Mouse (Mus musculus): ENCODE data around the gene Gm11444.

The Gm11444 gene

DNA sequence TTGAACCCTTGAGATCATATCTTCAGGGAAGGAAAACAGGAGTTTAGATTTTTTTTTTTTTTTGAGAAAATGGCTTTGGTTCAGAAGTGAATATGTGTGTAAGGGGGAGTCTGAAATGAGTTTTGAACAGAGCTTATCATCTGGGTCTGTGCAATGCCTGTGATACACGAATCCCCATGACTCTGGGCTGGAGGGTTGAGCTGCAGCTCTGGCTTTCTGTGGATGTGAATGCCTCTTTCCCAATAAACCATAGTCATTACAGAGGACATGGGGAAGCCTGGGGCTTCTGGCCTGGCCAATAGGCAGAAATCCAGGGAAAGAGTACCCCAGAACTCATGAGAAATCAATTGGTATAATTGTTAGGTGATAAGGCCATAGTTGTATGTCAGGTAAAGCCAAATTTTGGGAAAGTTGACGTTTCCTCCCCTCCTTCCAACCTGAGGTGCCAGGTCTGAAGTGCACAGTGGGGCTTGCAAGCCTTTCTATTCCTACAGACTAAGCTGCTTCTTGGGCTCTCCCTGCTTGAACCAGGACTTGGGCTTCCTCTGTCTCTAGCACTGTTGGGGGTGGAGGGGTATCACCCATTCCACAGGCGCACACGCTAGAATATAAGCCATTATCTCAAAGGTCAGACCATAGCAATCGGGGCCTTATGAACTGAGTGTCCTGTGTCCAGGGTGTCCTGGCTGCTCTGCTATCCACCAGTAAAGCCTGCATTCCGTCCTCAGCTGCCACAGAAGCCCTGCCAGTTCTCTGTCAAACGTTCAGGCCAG, 10.7 kb downstream of the Gm11444 start:
- in situ Hi-C loops (cut with MboI; ENCODE audit: low pct_unique_long_range_greater_than_20kb in 1 of 2, low sequenced_read_pairs in 2 of 2, unreplicated experiment in 1 of 2): loop anchor here (5.0 to 25.0 kb wide), 5 partner anchors 53 to 1315 kb away; partner anchors contain the start of gene Lhx1 (in 1 of the 2)

DNA sequence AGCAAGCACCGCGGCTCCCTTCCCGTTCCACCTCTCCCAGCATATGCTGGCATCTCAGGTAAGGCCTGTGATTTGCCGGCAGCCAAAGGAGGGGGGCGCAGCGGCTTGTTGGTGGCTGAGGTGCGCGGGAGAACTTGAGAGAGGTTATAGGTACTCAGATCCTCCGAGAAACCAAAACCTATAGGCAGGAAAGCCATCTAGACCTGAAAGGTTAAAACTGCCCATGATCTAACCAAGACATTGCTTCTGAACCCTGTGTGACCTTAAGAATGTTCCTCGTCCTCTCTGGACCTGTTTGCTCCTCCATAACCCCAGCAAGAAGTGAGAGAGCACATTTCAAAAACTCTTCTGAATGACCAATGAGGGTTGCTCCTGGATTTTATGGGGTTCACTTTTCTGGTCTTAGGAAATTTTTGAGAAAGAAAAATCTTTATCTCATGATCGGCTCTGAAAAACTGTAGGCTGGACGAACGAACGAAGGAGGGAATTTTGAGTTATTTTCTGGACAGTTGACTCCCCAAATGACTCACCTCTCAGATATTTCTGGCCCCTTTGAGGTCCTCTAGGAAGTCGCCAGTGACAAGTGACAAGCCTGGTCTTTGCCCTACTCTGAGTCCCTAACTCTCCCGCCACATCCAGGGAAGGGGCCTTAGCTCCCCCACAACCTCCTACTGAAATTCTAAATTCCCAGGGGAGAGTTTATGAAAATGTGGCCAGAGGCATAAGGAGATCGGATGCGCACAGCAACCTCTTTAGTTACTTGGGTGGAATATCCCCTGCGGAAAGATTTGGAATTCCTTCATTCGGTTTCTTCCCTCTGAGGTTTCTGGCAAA, 11.5 kb downstream of the Gm11444 start:
- in situ Hi-C loops (cut with MboI; ENCODE audit: low pct_unique_long_range_greater_than_20kb in 1 of 2, low sequenced_read_pairs in 2 of 2, unreplicated experiment in 1 of 2): loop anchor here (5.0 to 25.0 kb wide), 4 partner anchors 54 to 1314 kb away; partner anchors contain the start of gene Lhx1 (in 1 of the 2)

DNA sequence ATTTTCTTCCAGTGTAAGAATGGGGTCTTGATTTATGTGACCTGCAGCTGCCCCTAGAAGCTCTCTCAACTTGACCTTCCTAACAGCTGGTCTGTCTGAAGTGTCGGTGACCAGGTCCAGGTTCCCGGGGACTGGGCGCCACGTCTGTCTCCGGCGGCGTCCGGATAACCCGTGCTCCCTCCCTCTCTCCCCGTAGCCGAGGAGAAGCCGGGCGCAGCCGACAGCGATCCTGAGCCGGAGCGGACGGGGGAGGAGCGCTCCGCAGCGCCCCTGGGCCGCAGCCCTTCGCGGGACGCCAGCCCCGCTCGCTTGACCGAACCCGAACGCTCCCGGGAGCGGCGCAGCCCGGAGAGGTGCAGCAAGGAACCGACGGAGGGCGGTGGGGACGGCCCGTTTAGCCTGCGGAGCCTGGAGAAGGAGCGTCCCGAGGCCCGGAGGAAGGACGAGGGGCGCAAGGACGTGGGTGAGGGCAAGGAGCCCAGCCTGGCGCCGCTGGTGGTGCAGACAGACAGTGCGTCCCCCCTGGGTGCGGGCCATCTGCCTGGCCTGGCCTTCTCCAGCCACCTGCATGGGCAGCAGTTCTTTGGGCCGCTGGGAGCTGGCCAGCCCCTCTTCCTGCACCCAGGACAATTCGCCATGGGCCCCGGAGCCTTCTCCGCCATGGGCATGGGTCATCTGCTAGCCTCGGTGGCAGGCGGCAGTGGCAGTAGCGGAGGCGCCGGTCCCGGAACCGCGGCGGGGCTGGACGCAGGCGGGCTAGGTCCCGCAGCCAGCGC, 12.3 kb downstream of the Gm11444 start:
- in situ Hi-C loops (cut with MboI; ENCODE audit: low pct_unique_long_range_greater_than_20kb in 1 of 2, low sequenced_read_pairs in 2 of 2, unreplicated experiment in 1 of 2): loop anchor here (5.0 to 25.0 kb wide), 4 partner anchors 54 to 1313 kb away; partner anchors contain the start of gene Lhx1 (in 1 of the 2)

DNA sequence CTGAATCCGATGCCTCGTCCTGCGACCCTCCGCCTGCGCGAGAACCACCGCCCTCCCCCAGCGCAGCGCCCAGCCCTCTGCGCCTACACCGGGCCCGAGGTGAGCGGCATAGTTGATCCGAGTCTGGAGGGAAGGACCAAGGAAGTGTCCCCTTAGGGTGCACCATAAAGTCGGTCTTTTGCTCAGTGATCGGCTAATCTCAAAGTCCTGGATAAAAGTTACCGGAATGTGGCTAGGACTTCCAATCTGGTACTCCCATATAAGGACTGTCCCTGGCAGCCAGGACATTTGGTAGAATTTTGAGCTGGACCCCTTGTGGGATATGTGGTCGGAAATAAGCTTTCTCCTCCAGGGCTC, 12.9 kb downstream of the Gm11444 start:
- in situ Hi-C loops (cut with MboI; ENCODE audit: low pct_unique_long_range_greater_than_20kb in 1 of 2, low sequenced_read_pairs in 2 of 2, unreplicated experiment in 1 of 2): loop anchor here (5.0 to 25.0 kb wide), 4 partner anchors 55 to 1312 kb away; partner anchors contain the start of gene Lhx1 (in 1 of the 2)

DNA sequence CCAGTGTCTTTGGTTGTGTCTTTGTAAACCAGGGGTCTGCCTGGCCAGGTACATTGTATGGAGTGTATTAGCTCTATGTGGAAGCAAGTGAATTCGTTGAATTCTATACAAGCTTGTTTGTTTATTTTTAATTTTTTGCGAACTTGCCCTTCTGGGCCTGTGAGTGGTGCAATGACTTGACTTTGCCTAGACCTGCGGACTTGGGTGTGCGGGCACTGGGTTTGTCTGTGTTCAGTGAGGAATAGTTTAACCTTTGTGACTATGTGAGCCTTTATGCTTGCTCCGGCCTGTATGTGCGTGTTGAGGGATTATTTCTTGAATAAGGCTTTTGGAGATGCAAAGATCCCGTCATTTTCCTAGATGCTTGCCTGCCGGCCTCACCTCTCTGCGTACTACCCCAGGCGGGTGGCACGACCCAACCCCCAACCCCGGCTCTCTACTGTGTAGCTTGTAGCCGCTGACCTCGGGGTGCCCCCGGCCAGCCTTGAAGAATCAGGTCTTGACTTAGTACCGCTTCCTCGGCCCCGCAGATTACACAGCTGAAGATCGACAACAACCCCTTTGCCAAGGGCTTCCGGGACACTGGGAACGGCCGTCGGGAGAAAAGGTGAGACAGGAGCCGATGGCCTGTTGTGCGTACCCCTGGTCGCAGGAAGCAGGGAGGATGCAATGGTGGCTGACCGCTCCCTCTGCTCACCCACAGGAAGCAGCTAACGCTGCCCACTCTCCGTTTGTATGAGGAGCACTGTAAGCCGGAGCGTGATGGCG, 13.4 kb downstream of the Gm11444 start:
- in situ Hi-C loops (cut with MboI; ENCODE audit: low pct_unique_long_range_greater_than_20kb in 1 of 2, low sequenced_read_pairs in 2 of 2, unreplicated experiment in 1 of 2): loop anchor here (5.0 to 25.0 kb wide), 4 partner anchors 56 to 1312 kb away; partner anchors contain the start of gene Lhx1 (in 1 of the 2)

DNA sequence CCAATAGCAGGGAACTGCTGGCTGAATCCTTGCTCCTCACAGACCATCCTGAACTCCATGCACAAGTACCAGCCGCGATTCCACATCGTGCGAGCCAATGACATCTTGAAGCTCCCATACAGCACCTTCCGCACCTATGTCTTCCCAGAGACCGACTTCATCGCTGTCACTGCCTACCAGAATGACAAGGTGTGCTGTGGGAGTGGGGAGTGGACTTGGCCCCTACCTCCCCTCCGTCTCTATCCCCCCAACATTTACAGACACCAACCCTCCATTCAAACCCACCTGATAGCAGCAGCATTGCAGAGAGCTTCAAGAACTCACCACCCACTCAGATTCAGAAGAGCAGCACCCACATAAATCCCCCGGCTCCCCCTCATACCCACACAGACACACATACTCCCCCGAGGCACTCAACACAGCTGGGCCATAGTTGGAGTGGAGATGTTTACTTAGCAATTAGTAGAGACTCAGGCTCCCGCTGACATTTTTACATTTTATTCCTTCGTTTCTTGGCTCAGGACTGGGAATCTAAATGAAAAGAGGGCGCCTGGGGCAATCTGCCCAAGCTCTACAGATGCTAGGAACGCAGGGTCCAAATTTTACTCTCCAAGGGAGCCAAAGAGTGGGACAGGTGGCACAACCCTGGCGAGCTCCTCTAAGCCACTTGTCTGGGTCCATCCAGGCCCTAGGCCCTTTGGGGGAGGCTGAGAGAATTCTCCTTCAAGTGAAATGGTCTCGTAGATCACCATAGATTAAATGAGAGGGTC, 14.2 kb downstream of the Gm11444 start:
- in situ Hi-C loops (cut with MboI; ENCODE audit: low pct_unique_long_range_greater_than_20kb in 1 of 2, low sequenced_read_pairs in 2 of 2, unreplicated experiment in 1 of 2): loop anchor here (5.0 to 25.0 kb wide), 4 partner anchors 56 to 1311 kb away; partner anchors contain the start of gene Lhx1 (in 1 of the 2)

DNA sequence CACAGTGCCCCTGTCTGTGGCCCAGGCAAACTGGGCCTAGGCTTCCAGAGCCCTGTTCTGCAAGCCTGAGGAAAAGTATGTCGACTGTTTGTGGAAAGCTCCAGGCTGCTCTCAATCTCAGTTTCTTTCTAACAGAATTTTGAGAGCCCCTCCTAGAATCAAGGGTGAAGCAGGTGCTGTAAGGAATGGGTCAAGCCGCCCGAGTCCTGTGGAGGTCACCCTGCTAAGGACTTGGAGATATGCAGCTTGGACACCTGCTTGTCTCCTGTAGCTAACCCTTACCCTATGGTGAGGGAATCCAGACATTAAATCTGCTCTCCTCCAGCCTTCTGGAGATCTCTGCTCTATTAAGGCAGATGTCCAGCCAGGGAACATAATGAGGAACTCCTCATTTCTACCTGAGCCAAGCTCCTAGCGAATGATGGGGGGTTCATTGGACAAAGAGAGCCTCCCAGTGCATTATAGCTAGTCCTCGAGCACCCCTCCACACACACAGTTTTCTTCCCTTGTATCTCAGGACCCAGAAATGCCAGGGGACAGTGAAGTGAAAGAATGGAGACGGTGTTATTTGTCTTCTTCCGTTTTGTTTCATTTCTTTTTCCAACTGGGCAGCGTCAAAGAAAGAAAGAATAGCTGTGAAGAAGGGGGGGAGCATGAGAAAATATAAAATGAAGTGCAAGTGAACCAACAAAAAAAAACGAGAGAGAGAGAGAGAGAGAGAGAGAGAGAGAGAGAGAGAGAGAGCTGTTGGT, 15.0 kb downstream of the Gm11444 start:
- in situ Hi-C loops (cut with MboI; ENCODE audit: low pct_unique_long_range_greater_than_20kb in 1 of 2, low sequenced_read_pairs in 2 of 2, unreplicated experiment in 1 of 2): loop anchor here (5.0 to 25.0 kb wide), 4 partner anchors 57 to 1310 kb away; partner anchors contain the start of gene Lhx1 (in 1 of the 2)

DNA sequence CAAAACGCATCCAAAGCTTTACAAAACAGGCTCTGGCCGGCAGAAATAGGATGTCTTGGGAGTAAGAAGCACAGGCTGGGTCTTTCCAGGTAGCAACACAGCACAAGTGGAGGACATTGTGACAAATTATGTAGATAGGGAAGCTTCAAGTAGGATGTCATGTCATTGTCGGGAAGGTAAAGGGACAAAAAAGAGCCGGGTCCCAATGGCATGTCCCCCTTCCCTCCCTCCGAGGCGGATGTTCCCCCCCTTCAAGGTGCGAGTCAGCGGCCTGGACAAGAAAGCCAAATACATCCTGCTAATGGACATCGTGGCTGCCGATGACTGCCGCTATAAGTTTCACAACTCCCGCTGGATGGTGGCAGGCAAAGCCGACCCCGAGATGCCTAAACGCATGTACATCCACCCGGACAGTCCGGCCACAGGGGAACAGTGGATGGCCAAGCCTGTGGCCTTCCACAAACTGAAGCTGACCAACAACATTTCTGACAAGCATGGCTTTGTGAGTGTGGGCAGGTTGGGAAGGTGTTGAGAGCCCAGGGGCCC, 15.7 kb downstream of the Gm11444 start:
- in situ Hi-C loops (cut with MboI; ENCODE audit: low pct_unique_long_range_greater_than_20kb in 1 of 2, low sequenced_read_pairs in 2 of 2, unreplicated experiment in 1 of 2): loop anchor here (10.0 to 25.0 kb wide), 2 partner anchors 447 to 1310 kb away; partner anchors contain the start of gene Lhx1 (in 1 of the 2)

DNA sequence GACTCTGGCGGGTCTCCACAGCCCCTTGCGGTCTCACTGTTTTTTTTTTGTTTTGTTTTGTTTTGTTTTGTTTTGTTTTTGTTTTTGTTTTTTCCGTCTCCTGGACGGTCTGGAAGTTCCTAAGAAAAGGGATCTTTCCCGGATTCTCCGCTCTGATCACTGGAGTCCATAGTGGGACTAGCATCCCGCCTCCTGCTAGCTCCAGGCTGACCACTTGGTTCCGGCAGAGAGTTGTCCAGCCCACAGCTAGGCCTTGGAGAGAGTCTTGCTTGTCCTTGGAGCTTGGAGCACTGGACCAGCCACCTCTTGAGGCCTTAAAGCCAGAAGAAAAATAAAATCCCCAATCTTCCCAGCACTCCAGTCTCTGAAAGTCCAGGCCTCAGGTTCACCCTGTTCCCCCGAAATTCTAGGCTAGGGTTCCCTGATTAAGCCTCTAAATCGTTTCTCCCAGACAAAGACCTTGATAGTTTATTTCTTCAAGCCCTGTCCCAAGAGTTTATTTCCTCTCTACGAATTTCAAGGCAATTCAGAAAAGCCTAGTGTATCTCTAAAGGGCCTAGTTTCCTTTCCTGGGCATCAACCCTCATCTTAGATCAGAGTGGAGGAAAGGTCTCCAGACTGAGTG, 16.3 kb downstream of the Gm11444 start:
- in situ Hi-C loops (cut with MboI; ENCODE audit: low pct_unique_long_range_greater_than_20kb in 1 of 2, low sequenced_read_pairs in 2 of 2, unreplicated experiment in 1 of 2): loop anchor here (10.0 to 25.0 kb wide), 2 partner anchors 447 to 1309 kb away; partner anchors contain the start of gene Lhx1 (in 1 of the 2)

DNA sequence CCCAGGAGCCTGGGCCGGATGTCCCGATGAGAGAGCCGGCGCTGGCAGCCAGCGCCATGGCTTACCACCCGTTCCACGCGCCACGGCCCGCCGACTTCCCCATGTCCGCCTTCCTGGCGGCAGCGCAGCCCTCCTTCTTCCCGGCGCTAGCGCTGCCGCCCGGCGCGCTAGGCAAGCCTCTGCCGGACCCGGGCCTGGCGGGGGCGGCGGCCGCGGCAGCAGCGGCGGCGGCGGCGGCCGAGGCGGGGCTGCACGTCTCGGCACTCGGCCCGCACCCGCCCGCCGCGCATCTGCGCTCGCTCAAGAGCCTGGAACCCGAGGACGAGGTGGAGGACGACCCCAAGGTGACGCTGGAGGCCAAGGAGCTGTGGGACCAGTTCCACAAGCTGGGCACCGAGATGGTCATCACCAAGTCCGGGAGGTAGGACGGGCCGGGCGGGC, 17.0 kb downstream of the Gm11444 start:
- in situ Hi-C loops (cut with MboI; ENCODE audit: low pct_unique_long_range_greater_than_20kb in 1 of 2, low sequenced_read_pairs in 2 of 2, unreplicated experiment in 1 of 2): loop anchor here (10.0 to 25.0 kb wide), 2 partner anchors 446 to 1308 kb away; partner anchors contain the start of gene Lhx1 (in 1 of the 2)

DNA sequence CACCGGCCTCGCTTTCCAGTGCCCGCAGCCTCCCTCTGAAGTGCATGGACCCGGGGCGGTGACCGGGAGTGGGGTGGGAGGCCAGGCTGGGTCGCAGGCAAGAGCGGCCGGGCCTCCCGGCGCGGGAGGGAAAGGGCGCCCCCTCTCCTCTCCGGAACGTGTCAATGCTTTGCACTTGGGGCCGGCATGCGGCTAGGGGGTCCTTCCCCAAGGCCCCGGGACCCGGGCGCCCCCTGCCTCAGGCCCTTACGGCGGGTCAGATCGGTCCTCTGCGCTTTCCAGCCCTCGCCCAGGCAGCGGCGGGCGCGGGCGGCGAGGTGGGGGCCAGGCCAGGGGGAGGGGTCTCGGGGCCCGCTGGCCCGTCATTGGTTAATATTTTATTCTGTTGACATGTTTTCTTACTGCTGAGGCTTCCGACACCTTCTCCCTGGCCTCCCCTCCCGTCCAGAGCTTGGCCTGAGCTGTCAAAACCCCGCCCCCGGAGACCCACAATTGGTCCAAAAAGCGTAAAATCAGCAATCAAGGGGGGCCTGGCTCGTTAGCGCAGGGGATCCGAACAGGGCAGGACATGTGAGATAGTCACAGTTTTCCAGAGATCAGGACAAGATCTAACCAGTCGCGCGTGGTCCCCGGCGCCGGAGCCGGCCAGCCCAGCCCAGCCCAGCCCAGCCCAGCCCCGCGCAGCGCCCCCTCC, 17.8 kb downstream of the Gm11444 start, which contains the start of gene Tbx2:
Tbx2 (plus strand) TSS at position 321 of the 694 bp plus-strand sequence.
- in situ Hi-C loops (cut with MboI; ENCODE audit: low pct_unique_long_range_greater_than_20kb in 1 of 2, low sequenced_read_pairs in 2 of 2, unreplicated experiment in 1 of 2): loop anchor here (10.0 to 25.0 kb wide), 2 partner anchors 445 to 1308 kb away; partner anchors contain the start of gene Lhx1 (in 1 of the 2)

DNA sequence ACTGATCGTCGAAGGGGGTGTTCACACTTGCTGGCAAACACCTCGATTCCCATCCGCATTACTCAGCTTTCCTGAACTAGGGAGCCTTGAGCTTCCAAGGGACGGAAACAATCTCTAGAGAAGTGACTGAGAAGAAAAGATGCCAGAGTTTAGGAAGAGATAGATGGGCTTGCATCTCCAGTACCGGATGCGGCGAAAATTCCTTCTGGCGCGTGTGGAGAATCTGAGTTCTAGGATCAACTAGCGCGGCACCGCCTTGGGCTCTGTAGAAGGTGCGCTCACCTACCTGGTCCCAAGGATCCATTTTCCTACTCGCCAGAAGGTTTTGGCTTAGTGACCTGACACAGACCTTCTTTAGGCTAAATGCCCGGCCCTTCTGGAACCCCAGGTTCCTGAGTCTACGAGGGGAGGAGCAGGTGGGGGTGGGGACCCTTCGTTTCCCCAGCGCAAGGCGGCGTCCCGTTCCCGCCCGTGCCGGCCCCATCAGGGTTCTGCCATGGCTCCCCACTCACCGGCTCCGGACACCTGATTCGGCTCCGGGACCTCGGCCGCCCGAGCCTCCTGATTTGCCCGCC, 18.4 kb downstream of the Gm11444 start:
- in situ Hi-C loops (cut with MboI; ENCODE audit: low pct_unique_long_range_greater_than_20kb in 1 of 2, low sequenced_read_pairs in 2 of 2, unreplicated experiment in 1 of 2): loop anchor here (10.0 to 25.0 kb wide), 2 partner anchors 444 to 1307 kb away; partner anchors contain the start of gene Lhx1 (in 1 of the 2)

DNA sequence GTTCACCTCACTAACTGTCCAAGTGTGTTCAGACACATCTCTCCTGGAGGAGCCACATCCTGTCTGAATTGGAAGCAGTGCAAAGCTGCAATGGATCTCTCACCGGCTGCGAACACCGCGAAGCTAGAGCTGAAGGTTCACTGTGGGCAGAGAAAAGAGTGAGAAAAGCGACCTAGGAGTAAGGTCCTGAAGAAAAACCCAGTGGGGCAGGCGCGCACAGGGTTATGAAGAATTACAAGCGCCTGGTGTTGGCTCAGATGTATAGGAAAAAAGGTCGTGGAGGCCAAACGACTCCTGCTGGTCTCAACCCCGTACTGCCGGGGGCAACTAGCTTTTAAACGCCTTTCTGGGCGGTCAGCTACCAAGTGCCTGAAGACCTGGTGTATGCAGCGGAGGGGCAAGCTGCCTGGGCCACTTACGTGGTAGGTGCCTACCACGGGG, 19.2 kb downstream of the Gm11444 start:
- in situ Hi-C loops (cut with MboI; ENCODE audit: low pct_unique_long_range_greater_than_20kb in 1 of 2, low sequenced_read_pairs in 2 of 2, unreplicated experiment in 1 of 2): loop anchor here (10.0 to 25.0 kb wide), 2 partner anchors 444 to 1306 kb away; partner anchors contain the start of gene Lhx1 (in 1 of the 2)

Measured in mouse embryonic stem cell (cell line).